Mouse (Mus musculus): ENCODE measurements around the gene Pgpep1.
A peak's percentile ranks its signal among the peaks of the same experiment; 100 is the strongest.

The Pgpep1 gene

DNA sequence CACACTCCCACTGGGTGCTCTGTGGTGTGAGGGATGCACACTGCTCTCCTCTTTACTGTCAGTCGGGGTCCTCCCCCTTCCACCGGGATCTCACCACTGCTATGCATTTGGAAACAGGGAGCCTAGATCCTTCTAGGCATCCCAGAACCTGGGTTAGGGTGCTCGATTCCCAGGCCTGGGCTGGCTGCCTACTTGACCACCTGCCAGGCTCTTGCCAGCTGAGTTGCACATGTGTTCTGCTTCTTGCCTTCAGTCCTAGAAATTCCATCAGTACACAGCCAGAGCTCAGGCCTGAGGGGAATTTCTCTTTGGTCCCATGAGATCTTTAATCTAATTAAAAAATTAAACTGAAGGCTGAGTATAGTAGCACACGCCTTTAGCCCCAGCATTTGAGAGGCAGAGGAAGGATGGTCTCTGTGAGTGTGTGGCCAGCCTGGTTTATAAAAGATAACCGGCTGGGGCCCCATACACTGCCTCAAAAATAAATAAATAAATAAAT is 29.8 kb upstream of the Pgpep1 start:
- no peak for DNase-seq

DNA sequence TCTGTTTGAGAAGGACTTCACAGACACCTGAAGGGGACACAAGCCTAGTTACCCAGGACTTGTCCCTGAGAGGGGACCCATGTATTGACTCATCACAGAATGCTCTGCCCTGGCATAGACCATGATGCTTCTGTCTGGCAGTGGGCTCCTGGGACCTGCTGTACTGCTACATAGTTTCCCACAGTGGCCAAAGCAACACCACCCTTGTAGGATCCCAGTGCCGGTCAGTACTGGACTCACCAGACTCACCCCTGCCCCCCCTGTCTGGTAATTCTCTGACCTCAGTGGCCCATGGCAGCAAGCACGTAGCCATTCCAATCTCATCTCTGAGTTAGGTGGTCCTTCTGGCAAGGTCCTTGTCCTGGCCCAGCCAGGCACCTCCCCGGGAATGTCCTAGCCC is 27.9 kb upstream of the Pgpep1 start:
- DNase-seq: no peak

DNA sequence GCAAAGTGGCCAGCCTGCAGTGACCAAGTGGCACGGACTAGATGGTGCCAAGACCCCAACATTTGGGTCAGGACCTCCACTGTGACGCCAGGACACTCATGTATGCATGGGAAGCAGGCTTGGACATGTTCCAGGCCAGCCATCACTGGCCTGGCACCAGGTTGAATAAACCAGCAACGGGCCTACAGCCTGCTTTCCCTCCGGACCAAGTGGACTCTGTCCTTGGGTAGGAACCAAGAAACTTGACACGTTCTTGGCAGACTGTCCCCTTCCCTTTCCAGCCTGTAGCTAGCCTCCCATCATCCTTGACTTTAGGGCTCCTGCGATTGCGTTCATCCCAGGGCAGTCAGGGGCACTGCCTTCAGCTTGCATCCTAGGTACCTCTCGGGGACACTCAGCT is 27.4 kb upstream of the Pgpep1 start:
- no peak for DNase-seq

DNA sequence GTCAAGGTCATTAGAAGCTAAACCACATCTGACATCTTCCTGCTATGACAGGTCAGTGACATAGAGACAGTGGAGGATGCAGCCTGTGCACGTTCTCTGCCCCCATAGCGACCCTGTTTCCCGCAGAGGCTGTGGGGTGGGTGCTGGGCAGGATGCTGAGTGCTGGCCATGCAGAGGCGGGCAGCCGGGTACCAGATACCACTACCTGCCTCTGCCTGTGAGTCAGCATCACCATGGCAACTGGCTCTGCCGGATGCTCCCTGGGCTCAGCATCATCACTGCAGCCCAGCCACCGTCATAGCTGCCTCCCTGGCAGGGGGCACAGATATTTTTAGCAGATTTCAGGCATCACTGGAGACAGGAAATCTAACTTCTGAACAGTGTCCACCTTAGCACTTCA is 24.1 kb upstream of the Pgpep1 start:
- DNase-seq: no peak

DNA sequence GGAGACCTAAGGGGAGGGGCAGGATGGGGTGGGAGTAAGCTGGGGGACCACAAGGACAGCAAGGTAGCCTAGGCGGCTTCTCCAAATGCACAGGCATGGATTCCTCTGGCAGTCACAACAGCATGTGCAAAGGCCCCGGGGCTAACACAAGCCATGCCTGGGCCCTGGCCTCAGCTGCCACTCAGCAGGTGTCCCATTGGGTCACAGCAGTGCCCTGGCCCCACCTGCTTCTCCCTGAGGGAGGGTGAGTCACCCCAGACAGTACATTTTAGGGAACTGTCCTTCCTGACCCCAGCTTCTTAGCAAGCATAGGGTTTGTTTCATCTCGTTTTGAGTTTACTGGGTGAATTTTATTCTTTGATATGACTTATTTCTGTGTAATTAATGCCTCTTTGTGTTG is 22.5 kb upstream of the Pgpep1 start:
- DNase-seq: no peak

DNA sequence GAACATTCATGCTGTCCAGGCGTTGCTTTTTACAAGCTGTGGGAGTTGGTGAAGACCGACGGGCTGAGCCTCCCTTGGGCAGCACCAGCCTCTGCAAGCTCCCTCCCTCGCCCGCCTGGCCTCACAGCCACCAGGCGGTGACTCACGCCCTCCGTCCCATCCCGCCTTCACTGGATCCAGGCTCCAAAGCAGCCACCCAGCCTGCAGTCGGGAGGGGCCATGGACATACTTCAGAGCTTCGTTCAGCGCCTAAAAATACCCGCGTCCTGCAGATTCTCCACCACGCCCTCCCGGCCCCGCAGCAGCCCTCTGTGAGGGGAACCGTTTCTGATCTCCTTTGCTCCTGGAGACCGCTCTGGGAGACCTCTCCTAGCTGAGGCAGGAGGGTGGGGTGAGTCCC is 22.0 kb upstream of the Pgpep1 start:
- no peak for DNase-seq

DNA sequence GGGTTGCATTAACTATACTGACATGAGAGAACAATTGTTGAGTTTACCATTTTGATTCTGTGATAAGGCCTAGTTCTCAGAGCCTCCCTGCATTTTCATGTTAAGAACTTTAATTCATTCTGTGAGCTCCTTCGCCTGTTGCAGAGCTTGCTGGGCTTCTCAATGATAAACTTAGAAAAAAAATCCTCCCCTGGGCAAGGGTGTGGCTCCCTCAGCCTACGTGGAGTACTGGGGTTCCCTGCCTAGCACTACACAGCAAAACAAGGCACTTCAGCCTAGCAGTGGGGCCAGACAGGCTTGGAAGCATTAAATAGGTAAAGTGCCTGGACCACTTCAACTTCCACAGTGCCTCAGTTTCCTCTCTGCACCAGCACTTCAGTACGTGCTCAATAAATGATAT is 21.2 kb upstream of the Pgpep1 start:
- no peak for DNase-seq

DNA sequence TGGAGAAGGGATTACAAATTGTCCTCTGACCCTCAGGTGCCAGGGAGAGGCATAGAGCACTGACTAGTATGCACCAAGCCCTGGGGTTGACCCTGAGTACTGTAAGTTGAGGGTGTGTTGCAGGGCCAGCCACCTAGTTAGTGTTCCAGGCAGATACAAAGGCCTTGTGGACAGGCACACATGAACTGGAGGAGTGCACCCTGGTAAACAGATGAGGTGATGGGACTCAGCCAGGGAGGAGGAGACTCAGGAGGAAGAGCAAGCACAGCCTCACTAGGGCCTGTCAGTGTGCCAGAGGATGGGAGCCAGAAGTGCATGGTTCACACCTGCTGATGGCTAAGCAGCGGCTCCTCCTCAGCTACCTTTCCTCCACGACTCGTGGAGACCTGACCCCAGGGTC is 19.9 kb upstream of the Pgpep1 start:
- DNase-seq: no peak

DNA sequence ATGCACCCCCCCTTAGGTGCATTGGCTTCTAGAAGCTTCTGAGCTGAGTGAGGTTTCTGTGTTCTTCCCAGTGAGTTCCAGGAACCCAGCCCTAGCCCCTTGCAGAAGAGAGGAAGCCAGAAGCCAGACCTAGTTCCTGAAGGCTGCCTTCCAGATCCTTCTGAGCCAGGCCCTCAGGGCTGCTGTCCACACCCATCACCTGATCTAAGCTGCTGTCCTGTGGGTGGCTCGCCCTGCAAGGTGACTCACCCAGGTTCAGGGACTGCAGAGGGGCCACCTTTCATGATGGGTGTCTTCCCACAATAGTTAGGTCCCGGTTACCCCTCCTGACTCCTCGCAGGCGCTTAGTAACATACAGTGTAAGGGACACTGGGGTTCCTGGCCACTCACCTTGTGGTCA is 19.2 kb upstream of the Pgpep1 start:
- DNase-seq: no peak

DNA sequence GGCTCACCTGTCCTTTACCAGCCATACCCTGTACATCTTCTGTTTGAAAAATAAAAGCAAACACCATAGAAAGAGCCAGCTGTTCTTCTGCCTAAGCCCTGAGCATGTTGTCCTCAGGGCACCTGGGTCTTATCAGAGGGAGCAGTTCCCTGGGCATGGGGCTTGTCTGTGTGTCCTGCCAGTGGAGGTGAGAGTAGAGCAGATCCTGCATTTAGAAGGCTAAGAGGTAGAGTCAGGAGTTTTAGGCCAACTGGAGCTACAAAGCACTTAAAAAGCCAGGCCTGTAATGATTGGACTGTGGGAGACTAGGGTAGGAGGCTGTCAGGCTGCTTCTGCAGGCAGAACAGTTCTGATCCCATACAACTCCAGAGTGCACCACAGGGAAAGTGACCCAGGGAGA is 18.5 kb upstream of the Pgpep1 start:
- DNase-seq: no peak

DNA sequence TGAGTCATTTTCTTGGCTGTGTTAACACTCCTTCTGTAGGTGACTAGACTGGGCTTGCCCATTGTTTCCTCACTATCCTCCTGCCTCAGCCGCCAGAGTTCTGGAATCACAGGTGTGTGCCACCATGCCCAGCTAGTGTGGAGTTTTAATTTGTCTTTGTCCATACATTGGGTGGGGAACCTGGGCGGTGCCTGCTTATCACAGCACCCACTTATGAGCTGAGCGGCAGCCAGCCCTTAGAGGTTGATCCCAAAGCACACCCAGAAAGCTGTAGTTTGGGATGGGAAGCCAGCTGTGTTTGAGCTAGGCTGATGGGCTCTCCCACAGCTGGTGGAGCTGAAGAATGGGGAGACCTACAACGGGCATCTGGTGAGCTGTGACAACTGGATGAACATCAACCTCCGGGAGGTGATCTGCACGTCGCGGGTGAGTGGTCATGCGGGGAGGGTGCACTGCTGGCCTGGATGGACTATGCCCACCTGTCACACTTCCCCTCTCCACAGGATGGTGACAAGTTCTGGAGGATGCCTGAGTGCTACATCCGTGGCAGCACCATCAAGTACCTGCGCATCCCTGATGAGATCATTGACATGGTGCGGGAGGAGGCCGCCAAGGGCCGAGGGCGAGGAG is 17.4 kb upstream of the Pgpep1 start:
- DNase-seq: no peak

DNA sequence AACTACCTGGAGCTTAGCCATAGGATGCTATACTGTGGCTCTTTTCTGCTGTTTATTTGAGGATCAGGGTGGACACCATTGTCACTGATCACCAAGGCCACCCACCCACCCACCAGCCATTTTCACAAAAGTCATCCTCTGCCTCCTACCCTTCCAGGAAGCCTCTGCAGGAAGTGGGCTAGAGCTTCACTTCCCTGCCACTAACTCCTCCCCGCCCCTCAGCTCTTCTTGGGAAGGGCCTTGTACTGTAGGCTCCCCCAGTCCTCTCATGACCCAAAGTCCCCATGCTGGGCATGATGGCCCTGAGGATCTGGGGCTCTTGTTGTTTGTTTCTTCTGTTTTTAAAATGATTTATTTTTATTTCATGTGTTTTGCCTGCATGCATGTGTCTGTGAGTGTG is 15.1 kb upstream of the Pgpep1 start:
- DNase-seq: peak in 1 of 2 experiments; percentile 40

DNA sequence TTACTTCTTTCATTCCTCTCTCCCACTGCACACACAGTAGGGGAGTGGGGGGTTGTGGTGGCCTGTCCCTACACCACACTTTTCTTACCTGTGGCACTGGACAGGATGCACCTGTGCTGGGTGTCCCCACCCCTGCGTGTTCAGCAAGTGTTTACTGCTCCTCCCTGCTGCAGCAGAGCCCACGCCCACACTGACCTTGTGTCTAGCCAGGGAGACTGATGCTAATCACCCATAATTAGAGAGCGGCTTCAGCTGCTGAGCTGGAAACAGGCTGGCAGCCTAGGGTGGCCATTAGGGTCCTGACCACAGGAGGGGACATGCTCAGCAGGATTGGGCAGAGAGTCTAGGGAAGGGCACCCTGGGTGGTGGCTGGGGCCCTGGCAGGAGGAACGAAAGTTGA is 14.5 kb upstream of the Pgpep1 start:
- DNase-seq: no peak

DNA sequence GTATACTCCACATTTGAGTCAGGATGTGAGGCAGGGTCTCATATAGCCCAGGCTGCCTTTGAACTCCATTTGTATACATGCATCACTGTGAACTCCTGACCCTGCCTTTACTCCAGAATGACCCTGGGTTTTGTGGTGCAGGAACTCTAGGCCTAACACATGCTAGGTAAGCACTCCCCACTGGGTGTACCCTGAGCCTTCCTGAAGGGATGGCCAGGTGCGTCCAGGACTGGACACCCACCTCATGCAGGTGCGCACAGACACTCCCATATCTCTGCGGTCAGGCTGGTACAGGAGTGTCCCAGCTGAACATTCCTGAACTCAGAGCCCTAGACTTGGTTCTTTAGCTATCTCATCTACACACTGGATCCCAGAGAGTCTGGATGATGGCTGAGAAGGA is 13.9 kb upstream of the Pgpep1 start:
- DNase-seq: no peak

DNA sequence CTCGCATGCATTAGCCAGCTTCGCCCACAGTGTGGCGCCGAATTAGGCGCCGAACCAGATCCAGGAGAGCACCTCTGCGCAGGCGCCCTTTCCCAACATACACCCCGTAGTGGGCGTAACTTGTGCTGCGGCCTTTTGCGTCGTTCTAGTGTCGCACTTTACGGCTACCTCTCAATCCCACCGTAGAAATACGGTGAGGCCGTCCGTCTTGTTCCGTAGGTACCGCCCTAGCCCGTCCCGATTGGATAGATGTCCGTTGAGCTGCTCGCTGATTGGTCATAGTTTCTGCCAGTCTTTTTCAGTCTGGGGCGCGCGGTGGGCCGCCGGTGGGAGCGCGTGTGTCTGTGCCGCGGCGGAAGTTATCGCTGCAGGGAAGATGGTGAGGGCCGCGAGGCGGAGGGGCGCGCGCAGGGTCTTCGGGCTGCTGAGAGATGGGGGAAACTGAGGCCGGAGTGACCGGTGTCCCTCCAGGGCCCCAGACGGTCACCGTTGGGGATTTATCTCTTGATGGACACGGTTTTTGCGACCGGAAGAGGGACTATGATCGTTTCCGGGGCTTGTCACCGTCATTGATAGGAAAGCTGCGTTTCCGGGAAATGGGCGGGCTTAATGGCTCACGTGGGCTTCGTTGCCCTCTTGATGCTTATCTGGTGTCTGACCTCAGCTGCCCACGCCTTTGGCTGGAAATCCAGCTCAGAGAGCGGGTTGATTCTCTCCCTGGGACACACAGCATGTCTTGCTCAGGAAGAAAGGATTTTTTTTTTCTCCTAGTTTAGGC is 13.1 kb upstream of the Pgpep1 start, which contains the start of gene Lsm4:
Gene Lsm4, plus strand, starts transcription at position 170 of the 778 bp plus-strand sequence.
- DNase-seq: peak; percentile 94 to 97

DNA sequence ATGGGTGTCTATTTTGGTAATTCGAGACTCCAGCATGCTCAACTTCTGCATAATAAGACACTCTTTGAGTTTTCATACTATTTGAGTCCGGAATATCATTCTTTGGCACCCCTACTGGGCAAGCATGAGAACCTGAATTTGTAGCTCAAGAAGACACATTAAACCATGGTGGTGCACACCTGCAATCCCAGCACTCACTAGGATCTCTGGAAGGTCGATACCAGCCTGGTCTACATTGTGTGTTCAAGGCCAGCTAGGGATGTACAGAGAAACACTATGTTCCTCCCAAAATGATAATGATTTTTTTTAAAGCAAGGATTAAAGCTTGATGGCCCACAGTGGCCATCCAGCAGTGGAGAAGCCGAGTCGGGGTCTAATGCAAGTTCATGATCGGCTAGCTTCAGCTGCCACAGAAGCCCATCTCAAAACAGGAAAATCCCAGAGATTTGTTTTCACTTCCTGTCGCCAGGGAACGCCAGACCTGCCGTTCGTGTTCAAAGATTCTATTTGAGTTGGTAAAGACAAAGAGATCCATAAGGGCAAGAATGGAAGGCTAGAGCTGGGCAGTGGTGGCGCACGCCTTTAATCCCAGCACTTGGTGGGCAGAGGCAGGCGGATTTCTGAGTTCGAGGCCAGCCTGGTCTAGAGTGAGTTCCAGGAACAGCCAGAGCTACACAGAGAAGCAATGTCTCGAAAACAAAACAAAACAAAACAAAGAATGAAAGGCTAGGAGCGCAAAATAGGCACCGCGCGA is 12.3 kb upstream of the Pgpep1 start:
- no peak for DNase-seq

DNA sequence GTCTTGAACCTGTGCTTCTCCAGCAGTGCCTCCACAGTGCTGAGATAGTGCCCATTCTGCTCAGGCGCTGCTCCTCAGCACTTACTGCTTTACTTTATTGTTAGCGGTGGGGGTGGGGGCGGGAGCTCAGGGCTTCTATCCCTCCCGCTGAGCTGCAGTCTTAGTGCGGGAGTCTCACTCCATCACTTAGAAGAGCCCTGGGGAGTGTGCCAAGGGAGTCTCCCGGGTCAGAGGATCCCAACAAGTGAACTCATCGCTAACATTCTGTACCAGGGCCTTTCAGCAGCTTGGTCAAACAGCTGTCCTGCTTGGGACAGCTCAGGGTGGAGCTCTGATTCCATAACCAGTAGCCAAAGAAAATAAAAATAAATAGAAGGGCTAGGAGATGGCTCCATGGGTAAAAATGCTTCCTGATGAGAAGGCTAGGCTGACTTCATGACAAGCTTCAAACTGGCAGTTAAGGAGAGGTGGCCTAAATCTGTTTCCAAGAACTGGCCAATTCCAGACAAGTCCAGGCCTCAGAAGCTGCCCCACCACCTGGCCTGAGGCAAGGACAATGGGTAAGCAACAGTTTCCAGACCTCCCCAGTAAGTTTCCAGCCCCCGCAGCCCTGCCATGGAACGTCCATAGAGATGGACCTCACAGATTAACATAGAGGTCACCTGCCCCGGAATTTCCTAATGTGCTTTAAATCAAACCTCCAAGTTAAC is 11.6 kb upstream of the Pgpep1 start:
- no peak for DNase-seq

DNA sequence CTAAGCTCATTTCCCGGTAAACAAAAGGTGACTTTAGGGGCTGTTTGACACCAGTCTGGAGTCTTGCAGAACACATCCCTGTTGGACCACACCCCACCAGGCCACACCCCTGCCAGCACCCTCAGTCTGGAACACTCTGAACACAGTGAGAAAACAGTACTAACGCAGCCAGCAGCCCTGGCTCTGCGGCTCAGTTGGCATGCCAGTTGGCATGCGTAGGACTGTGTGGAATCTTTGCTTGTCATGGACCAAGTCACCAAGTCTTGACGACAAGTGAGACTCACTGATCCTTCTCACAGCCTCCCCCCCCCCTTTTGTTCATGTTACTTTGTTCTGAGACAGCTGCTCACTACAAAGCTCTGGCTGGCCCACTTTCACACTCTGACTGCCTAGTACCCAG is 6.9 kb upstream of the Pgpep1 start:
- DNase-seq: no peak

DNA sequence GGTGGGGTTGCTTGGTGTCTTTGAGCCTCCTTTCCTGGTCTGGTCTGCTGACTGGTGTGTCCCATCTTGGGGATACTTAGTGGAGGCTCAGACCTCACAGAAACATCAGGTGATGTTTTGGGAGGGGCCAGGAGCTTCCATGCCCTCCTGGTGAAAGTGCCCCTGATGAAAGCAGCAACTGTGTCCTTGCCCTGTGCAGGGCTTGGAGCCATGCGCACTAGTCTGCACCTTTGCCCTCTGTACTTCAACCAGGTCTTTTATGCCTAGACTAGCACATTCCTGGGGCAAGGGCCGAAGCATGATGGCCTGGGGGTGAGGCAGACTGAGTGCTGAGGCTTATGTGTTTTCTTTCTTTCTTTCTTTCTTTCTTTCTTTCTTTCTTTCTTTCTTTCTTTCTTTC is 5.4 kb upstream of the Pgpep1 start:
- DNase-seq: no peak

DNA sequence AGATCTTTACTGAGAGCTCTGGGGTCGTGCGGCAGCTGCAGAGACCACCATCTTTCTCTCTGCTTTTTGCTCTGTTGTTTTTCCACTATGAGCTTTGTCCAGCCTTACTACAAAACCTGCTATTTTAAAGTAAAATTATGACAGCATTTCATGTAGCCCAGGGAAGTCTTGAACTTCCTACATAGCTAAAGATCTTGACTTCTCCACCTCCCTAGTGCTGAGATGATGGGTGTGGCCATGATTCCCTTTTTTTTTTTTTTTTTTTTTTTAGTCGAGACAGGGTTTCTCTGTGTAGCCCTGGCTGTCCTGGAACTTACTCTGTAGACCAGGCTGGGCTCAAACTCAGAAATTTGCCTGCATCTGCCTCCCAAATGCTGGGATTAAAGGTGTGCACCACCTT is 4.4 kb upstream of the Pgpep1 start:
- DNase-seq: no peak

DNA sequence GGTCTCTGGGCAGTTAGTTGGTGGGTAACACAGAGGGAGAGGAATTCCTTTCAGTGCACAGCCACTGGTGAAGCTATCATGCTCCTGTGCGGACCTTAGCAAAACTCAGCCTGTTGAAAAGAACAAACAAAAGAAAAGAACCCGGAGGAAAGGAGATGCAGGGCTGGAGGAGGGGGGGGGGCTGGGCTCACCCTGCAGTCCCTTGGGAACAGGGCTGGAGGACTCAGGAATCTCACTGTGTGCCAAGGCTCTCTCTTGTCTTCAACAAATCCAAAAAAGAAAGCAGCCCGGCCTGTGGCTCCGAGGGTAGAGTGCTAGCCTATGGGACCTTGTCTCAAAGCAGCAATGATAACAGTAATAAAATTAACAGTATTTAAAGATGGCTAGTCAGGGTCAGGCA is 3.5 kb upstream of the Pgpep1 start:
- DNase-seq: no peak

DNA sequence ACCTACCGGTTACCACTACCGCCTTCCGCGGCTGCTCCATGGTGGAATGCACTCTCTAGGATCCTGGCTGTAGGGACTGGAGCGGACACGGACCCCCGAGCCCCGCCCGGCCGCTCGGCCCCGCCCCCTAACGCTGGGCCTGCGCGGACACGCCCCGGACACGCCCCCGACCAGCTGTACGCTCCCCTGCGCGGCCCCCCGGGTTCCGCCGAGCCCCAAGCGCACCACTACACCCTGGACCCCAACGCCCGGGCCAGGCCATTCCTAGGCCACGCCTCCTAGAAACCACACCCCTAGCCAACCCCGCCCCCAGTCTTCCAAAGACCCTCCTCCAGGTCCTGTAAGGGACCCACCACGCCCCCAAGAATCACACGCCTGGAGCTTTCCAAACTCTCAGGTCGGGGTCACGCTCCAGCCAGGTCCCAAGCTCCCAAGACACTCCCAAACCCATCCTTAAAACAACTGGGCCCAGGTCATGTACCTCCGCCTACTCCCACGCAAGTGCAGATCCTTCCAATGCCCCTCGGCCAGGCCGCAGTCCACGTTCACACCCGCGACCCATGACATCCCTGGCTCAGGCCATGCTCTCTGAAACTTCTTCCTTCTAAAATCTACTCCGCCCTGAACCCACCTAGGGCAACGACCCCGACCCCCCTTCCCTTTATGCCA is 450 bp downstream of the Pgpep1 start:
- peak; percentile 79 to 85 for DNase-seq
